Mouse (Mus musculus) monocyte, adult 2 months (primary cell): ENCODE measurements around the gene Lig3.
"Not testable (repeated sequence)": the region's sequence is repeated elsewhere in the genome, so short reads cannot be mapped to it uniquely, and the experiment has no call there.

Experiments
- DNase-seq, 2 experiments: peaks; one replicate each; pipeline ENCODE4 v3.0.0; 2022; ENCODE audit warnings: low spot score in 2 of 2, low read depth in 1 of 2

Gene Lig3

GRCm38 (mm10) chr11:82831008-82831893 lies 50.3 kb downstream of the Lig3 start:
- DNase-seq = no peak

GRCm38 (mm10) chr11:82832402-82832801 lies 51.5 kb downstream of the Lig3 start:
- DNase-seq = not testable (repeated sequence)

- DNase-seq = peak in 1 of 2 experiments; percentile 2
Observed at GRCm38 (mm10) chr11:82833929-82834328, 53.0 kb downstream of the Lig3 start.

GRCm38 (mm10) chr11:82834359-82834758 lies 53.5 kb downstream of the Lig3 start:
- not testable (repeated sequence) for DNase-seq

GRCm38 (mm10) chr11:82835616-82836432 lies 54.9 kb downstream of the Lig3 start:
- DNase-seq = no peak

- DNase-seq = no peak
Observed at GRCm38 (mm10) chr11:82837192-82837591, 56.3 kb downstream of the Lig3 start.

- no peak for DNase-seq
Observed at GRCm38 (mm10) chr11:82837848-82838247, 56.9 kb downstream of the Lig3 start.

GRCm38 (mm10) chr11:82838511-82838910 lies 57.6 kb downstream of the Lig3 start:
- no peak for DNase-seq

- DNase-seq = peak in 1 of 2 experiments; percentile 3
Observed at GRCm38 (mm10) chr11:82844771-82845414, 64.0 kb downstream of the Lig3 start.

- DNase-seq = peak; percentile 59 to 60
Observed at GRCm38 (mm10) chr11:82845415-82846078, 64.6 kb downstream of the Lig3 start.

GRCm38 (mm10) chr11:82846079-82846436 lies 65.2 kb downstream of the Lig3 start:
- DNase-seq = no peak

- DNase-seq = no peak
Observed at GRCm38 (mm10) chr11:82846938-82847337, 66.0 kb downstream of the Lig3 start.

GRCm38 (mm10) chr11:82847571-82848000 lies 66.7 kb downstream of the Lig3 start:
- no peak for DNase-seq

GRCm38 (mm10) chr11:82850259-82850658 lies 69.4 kb downstream of the Lig3 start:
- DNase-seq = no peak

- no peak for DNase-seq
Observed at GRCm38 (mm10) chr11:82852115-82852514, 71.2 kb downstream of the Lig3 start.

- DNase-seq = no peak
Observed at GRCm38 (mm10) chr11:82852540-82852939, 71.6 kb downstream of the Lig3 start.

GRCm38 (mm10) chr11:82852958-82853357 lies 72.0 kb downstream of the Lig3 start:
- no peak for DNase-seq
